Mouse (Mus musculus) layer of hippocampus, postnatal 25 days (tissue): ENCODE data around the gene Dtd1. TPM values are rescaled to one million over a fixed set of nuclear protein-coding genes. Genes with fewer than 3 reads are reported as not detected.

Experiments used
- microRNA-seq, 2 experiments: library from miRNA; unstranded; fragments of <30 nt; microRNA quantifications; one replicate each; pipeline ENCODE4 v1.2.0; 2021
- total RNA-seq, 2 experiments: library from RNA; stranded (reverse); gene quantifications; 2 replicates each; pipeline ENCODE4 v1.2.3; 2021

The Dtd1 gene
- total RNA-seq, 2 experiments from 2014 or later, result 66.5 to 66.6 TPM

Small RNA genes within 50 kb of the gene (microRNA-seq; reads per million reads assigned to microRNA genes)
- gene Gm24823, result 0 reads per million in 2 experiments

Other genes starting within 250 kb of the Dtd1 start
- 10 to 100 TPM; 30.9 to 31.4 TPM for gene Kat14, start 230.9 kb upstream of the Dtd1 start, total RNA-seq
- gene Pet117, start 230.9 kb upstream of the Dtd1 start, total RNA-seq, result 1 to 10 TPM; 2.8 to 8.3 TPM
- gene Dzank1, start 72.5 kb upstream of the Dtd1 start, total RNA-seq, result 100 to 1,000 TPM; 115 to 122 TPM
- gene Polr3f, start 72.2 kb upstream of the Dtd1 start, total RNA-seq, result 10 to 100 TPM; 23.4 to 29.2 TPM
- gene Rbbp9, start 49.0 kb upstream of the Dtd1 start, total RNA-seq, result 10 to 100 TPM; 27.9 to 31.8 TPM
- 10 to 100 TPM; 47.0 to 53.1 TPM for gene Sec23b, start 43.7 kb upstream of the Dtd1 start, total RNA-seq
- 10 to 100 TPM; 57.0 to 69.0 TPM for gene Smim26, start 5.8 kb upstream of the Dtd1 start, total RNA-seq
- gene Scp2d1, start 223.8 kb downstream of the Dtd1 start, total RNA-seq, result not detected